Mouse (Mus musculus): ENCODE results near the gene Ankrd2. TPM values are rescaled to one million over a fixed set of nuclear protein-coding genes. Genes with fewer than 3 reads are reported as not detected.

Gene Ankrd2
- total RNA-seq, 2 experiments from 2014 or later, result not detected

GRCm38 (mm10) chr19:42045269-42046102, 9.7 kb downstream of the Ankrd2 start, which contains the start of gene Hoga1:
Hoga1 (plus strand) TSS chr19:42045610.
- intact Hi-C loops (cut with DNase I), result no loop called here
- DNase-seq (ENCODE audit: low spot score), result peak; percentile 75

GRCm38 (mm10) chr19:42050251-42050650, 14.5 kb downstream of the Ankrd2 start:
- intact Hi-C loops (cut with DNase I), result no loop called here
- DNase-seq (ENCODE audit: low spot score), result no peak

GRCm38 (mm10) chr19:42051351-42051750, 15.6 kb downstream of the Ankrd2 start:
- no peak for DNase-seq (ENCODE audit: low spot score)
- intact Hi-C loops (cut with DNase I), result no loop called here

GRCm38 (mm10) chr19:42051948-42052347, 16.1 kb downstream of the Ankrd2 start, which contains the start of gene 4933411K16Rik:
4933411K16Rik (plus strand) TSS chr19:42052248.
- DNase-seq (ENCODE audit: low spot score), result no peak
- intact Hi-C loops (cut with DNase I), result no loop called here

- DNase-seq (ENCODE audit: low spot score), result no peak
- intact Hi-C loops (cut with DNase I), result no loop called here
Observed at GRCm38 (mm10) chr19:42054255-42054654, 18.5 kb downstream of the Ankrd2 start.

- DNase-seq (ENCODE audit: low spot score), result peak; percentile 62
- intact Hi-C loops (cut with DNase I), result no loop called here
Observed at GRCm38 (mm10) chr19:42055881-42056280, 20.1 kb downstream of the Ankrd2 start.

GRCm38 (mm10) chr19:42056719-42057409, 21.1 kb downstream of the Ankrd2 start:
- intact Hi-C loops (cut with DNase I), result no loop called here
- no peak for DNase-seq (ENCODE audit: low spot score)

GRCm38 (mm10) chr19:42058426-42058825, 22.6 kb downstream of the Ankrd2 start:
- intact Hi-C loops (cut with DNase I), result no loop called here
- no peak for DNase-seq (ENCODE audit: low spot score)

- no peak for DNase-seq (ENCODE audit: low spot score)
- intact Hi-C loops (cut with DNase I), result no loop called here
Observed at GRCm38 (mm10) chr19:42061443-42061842, 25.6 kb downstream of the Ankrd2 start.

- intact Hi-C loops (cut with DNase I), result loop anchor here (2.0 kb wide), 1 partner anchor 34 kb away; the partner anchor contains the start of gene Ankrd2
- no peak for DNase-seq (ENCODE audit: low spot score)
Observed at GRCm38 (mm10) chr19:42068441-42069240, 32.8 kb downstream of the Ankrd2 start.

GRCm38 (mm10) chr19:42069241-42069525, 33.4 kb downstream of the Ankrd2 start:
- intact Hi-C loops (cut with DNase I), result loop anchor here (2.0 kb wide), 1 partner anchor 34 kb away; the partner anchor contains the start of gene Ankrd2
- DNase-seq (ENCODE audit: low spot score), result no peak

- intact Hi-C loops (cut with DNase I), result no loop called here
Observed at GRCm38 (mm10) chr19:42071221-42071620, 35.4 kb downstream of the Ankrd2 start.

GRCm38 (mm10) chr19:42071886-42072608, 36.2 kb downstream of the Ankrd2 start:
- no peak for DNase-seq (ENCODE audit: low spot score)
- intact Hi-C loops (cut with DNase I), result no loop called here

More at GRCm38 (mm10) chr19:42071221-42071620, 35.4 kb downstream of the Ankrd2 start:
- no peak for DNase-seq (ENCODE audit: low spot score)

- intact Hi-C loops (cut with DNase I), result no loop called here
- DNase-seq (ENCODE audit: low spot score), result no peak
Observed at GRCm38 (mm10) chr19:42072802-42073201, 37.0 kb downstream of the Ankrd2 start.

GRCm38 (mm10) chr19:42075051-42075450, 39.3 kb downstream of the Ankrd2 start:
- DNase-seq (ENCODE audit: low spot score), result no peak
- intact Hi-C loops (cut with DNase I), result loop anchor here (5.0 kb wide), 1 partner anchor 88 kb away; no protein-coding TSS in a partner anchor

- intact Hi-C loops (cut with DNase I), result loop anchor here (5.0 kb wide), 1 partner anchor 89 kb away; no protein-coding TSS in a partner anchor
- no peak for DNase-seq (ENCODE audit: low spot score)
Observed at GRCm38 (mm10) chr19:42075992-42076391, 40.2 kb downstream of the Ankrd2 start.

- no peak for DNase-seq (ENCODE audit: low spot score)
- intact Hi-C loops (cut with DNase I), result loop anchor here (5.0 kb wide), 1 partner anchor 91 kb away; no protein-coding TSS in a partner anchor
Observed at GRCm38 (mm10) chr19:42078566-42078965, 42.8 kb downstream of the Ankrd2 start.

- no peak for DNase-seq (ENCODE audit: low spot score)
- intact Hi-C loops (cut with DNase I), result loop anchor here (5.0 kb wide), 1 partner anchor 92 kb away; no protein-coding TSS in a partner anchor
Observed at GRCm38 (mm10) chr19:42079006-42079405, 43.2 kb downstream of the Ankrd2 start.

GRCm38 (mm10) chr19:42079950-42080349, 44.1 kb downstream of the Ankrd2 start:
- intact Hi-C loops (cut with DNase I), result loop anchor here (5.0 kb wide), 1 partner anchor 93 kb away; no protein-coding TSS in a partner anchor
- DNase-seq (ENCODE audit: low spot score), result no peak

Data from heart, postnatal 25 days (tissue).